ENCODE assay signal across 15 mouse cellular contexts in the genomic region with DNA sequence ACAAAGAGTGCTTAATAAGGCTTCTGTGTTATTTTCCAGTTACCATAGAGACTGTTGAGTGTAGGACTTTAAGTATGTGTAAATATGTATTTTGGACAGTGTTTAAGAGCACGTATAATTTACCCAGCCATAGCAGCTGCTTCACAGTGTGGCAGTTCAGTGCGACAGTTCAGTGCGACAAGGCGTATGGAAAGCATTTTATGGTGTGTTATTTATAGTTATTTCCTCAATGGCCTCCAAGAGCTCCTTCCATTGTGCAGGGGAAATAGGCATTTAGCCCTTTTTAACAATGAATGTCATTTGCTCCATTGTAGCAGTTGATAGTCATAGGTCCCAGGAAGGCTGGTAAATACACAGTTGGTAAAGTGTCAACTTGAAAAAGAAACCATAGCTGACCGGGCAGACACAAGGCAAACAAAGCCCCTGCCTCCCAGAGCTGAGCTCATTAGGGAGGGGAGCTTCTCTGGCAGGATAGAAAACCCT.
DNase-seq lines count a peak whose midpoint lies in the region; ATAC-seq and TF ChIP-seq lines count a peak whose summit lies in the region.
"Had no signal": no experiment of that assay in that cellular context is flagged by ENCODE, and none has a peak within 500 bp of the region (broad histone marks: within the 10 kb centered on the region; RNA-seq: fewer than 3 reads in every experiment).

No protein-coding gene starts in this region.

- no peaks in the 10 kb centered on the region for H3K27me3 ChIP-seq in embryonic facial prominence, embryonic 14.5 days (replicated peaks; ENCODE audit: control insufficient read depth, insufficient read depth, low read length)
- H3K27me3 ChIP-seq in limb, embryonic 14.5 days (ENCODE audit: control insufficient read depth, insufficient read depth, low read length), result no peaks in the 10 kb centered on the region
- H3K27me3 ChIP-seq in neural tube, embryonic 11.5 days (ENCODE audit: control insufficient read depth, insufficient read depth, low read length), result 0 out of 2 replicates have a peak, but pooled peaks cover 2% of the 10 kb centered on the region
- H3K27me3 ChIP-seq: embryonic facial prominence, embryonic 15.5 days had no signal

- H3K9me3 ChIP-seq in embryonic facial prominence, embryonic 14.5 days (ENCODE audit: control insufficient read depth, low read length), result no peaks in the 10 kb centered on the region
- H3K9me3 ChIP-seq in limb, embryonic 14.5 days (ENCODE audit: control insufficient read depth, low read length), result no peaks in the 10 kb centered on the region
- H3K9me3 ChIP-seq in neural tube, embryonic 11.5 days (ENCODE audit: control insufficient read depth, low read length), result no peaks in the 10 kb centered on the region
- H3K9me3 ChIP-seq: embryonic facial prominence, embryonic 15.5 days had no signal

- no peaks in the 10 kb centered on the region for H3K4me1 ChIP-seq in embryonic facial prominence, embryonic 14.5 days (ENCODE audit: control insufficient read depth, insufficient read depth, low read length)
- 0 out of 2 replicates have a peak, but pooled peaks cover 4% of the 10 kb centered on the region for H3K4me1 ChIP-seq in limb, embryonic 14.5 days (ENCODE audit: control insufficient read depth, insufficient read depth, low read length)
- 0 out of 2 replicates have a peak, but pooled peaks cover 4% of the 10 kb centered on the region for H3K4me1 ChIP-seq in neural tube, embryonic 11.5 days (ENCODE audit: control insufficient read depth, insufficient read depth, low read length)
- H3K4me1 ChIP-seq: embryonic facial prominence, embryonic 15.5 days had no signal

- WGBS in embryonic facial prominence, embryonic 14.5 days, result 33% methylated on average over 5 of the region's 5 CpGs
- WGBS in limb, embryonic 14.5 days, result 23% methylated on average over 5 of the region's 5 CpGs
- WGBS in neural tube, embryonic 11.5 days, result 19% methylated on average over 5 of the region's 5 CpGs

- no peak overlapping the region for H3K9ac ChIP-seq in embryonic facial prominence, embryonic 14.5 days (ENCODE audit: low read depth, low read length)
- no peak overlapping the region for H3K9ac ChIP-seq in limb, embryonic 14.5 days (ENCODE audit: low read depth, low read length, severe bottlenecking)
- no peak overlapping the region for H3K9ac ChIP-seq in neural tube, embryonic 11.5 days (ENCODE audit: low read length)
- H3K9ac ChIP-seq: embryonic facial prominence, embryonic 15.5 days had no signal

- H3K4me3 ChIP-seq in embryonic facial prominence, embryonic 14.5 days (ENCODE audit: low read depth, low read length), result no peak overlapping the region
- no peak overlapping the region for H3K4me3 ChIP-seq in limb, embryonic 14.5 days (replicated peaks; ENCODE audit: low read length)
- H3K4me3 ChIP-seq in neural tube, embryonic 11.5 days (ENCODE audit: low read depth, low read length), result no peak overlapping the region
- H3K4me3 ChIP-seq: embryonic facial prominence, embryonic 15.5 days had no signal

- no peak overlapping the region; the same call in 1 of the 2 replicates for H3K27ac ChIP-seq in embryonic facial prominence, embryonic 14.5 days (replicated peaks; ENCODE audit: low read depth, low read length)
- no peak overlapping the region for H3K27ac ChIP-seq in limb, embryonic 14.5 days (replicated peaks; ENCODE audit: low read depth, low read length)
- H3K27ac ChIP-seq in neural tube, embryonic 11.5 days (ENCODE audit: low read depth, low read length), result no peak overlapping the region
- H3K27ac ChIP-seq: embryonic facial prominence, embryonic 15.5 days; macrophage had no signal

- no peaks in the 10 kb centered on the region for H3K36me3 ChIP-seq in embryonic facial prominence, embryonic 14.5 days (ENCODE audit: control insufficient read depth, insufficient read depth, low read length)
- H3K36me3 ChIP-seq in limb, embryonic 14.5 days (ENCODE audit: control insufficient read depth, insufficient read depth, low read length), result no peaks in the 10 kb centered on the region
- H3K36me3 ChIP-seq in neural tube, embryonic 11.5 days (ENCODE audit: control insufficient read depth, insufficient read depth, low read length), result no peaks in the 10 kb centered on the region
- H3K36me3 ChIP-seq: embryonic facial prominence, embryonic 15.5 days; G1E had no signal

- no peak for ATAC-seq in embryonic facial prominence, embryonic 14.5 days (ENCODE audit: low read depth)
- ATAC-seq in limb, embryonic 14.5 days (ENCODE audit: low FRiP score, low read depth), result no peak
- ATAC-seq in neural tube, embryonic 11.5 days (ENCODE audit: insufficient read depth, low FRiP score, low TSS enrichment), result peak; percentile 85

- peak; percentile 18 for DNase-seq in heart, adult 11 months
- no peak for DNase-seq in heart, postnatal 4 days
- DNase-seq in embryonic facial prominence, embryonic 14.5 days (ENCODE audit: low spot score), result peak; percentile 47
- peak; percentile 17 for DNase-seq in limb, embryonic 14.5 days (ENCODE audit: low spot score)
- DNase-seq in neural tube, embryonic 11.5 days (ENCODE audit: low spot score), result peak; percentile 51
- DNase-seq in cerebellum, adult 11-12 months, result no peak
- DNase-seq in urinary bladder, postnatal 36 days (ENCODE audit: low spot score in 2 of 2), result no peak
- DNase-seq in thymus, postnatal 25 days, result no peak
- DNase-seq: gastrocnemius, postnatal 36 days; kidney, postnatal 25 days; spleen, adult 18-20 months; thymus, postnatal 36 days had no signal

- no peak overlapping the region for H3K4me2 ChIP-seq in embryonic facial prominence, embryonic 14.5 days (ENCODE audit: low read depth, low read length)
- no peak overlapping the region for H3K4me2 ChIP-seq in limb, embryonic 14.5 days (replicated peaks; ENCODE audit: low read depth, low read length, severe bottlenecking)
- no peak overlapping the region for H3K4me2 ChIP-seq in neural tube, embryonic 11.5 days (ENCODE audit: low read depth)
- H3K4me2 ChIP-seq: embryonic facial prominence, embryonic 15.5 days had no signal

- no peak for TF ChIP-seq POLR2A in limb, embryonic 14.5 days (IDR thresholded peaks at IDR 0.05; ENCODE audit: borderline replicate concordance, extremely low read depth, insufficient read depth, insufficient read length)

Comparison
In these comparisons a context has a peak if more than half of its experiments do, and no peak if none do; other contexts are left out.
1. DNase-seq: peak in heart, adult 11 months (single experiment), embryonic facial prominence, embryonic 14.5 days (single experiment), limb, embryonic 14.5 days (single experiment) and neural tube, embryonic 11.5 days (single experiment); none in heart, postnatal 4 days (single experiment), cerebellum, adult 11-12 months (single experiment), urinary bladder, postnatal 36 days (0 of 2) and thymus, postnatal 25 days (single experiment).